Mouse (Mus musculus) heart, adult 11 months (tissue): Measurements from ENCODE around the gene Ak4.

Experiments used
- DNase-seq: peaks from one replicate; pipeline ENCODE4 v3.0.0; 2022

The Ak4 gene

DNA sequence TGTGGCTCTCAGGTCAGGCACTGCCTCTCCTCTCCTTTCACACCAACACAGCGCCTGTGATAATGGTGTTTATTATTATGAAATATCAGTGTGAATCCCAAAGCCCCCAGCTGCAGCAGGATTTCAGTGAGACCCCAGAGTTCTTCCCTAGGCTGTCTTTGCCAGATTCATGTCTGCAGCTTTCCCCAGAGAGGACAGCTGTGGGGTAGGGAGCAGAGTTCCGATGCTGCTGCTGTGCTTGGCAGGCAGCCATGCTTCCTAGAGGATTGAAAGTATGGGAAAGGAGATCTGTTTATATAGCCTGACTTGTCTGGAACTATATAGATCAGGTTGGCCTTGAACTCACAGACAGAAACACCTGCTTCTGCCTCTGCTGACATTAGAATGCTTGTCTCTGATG, 43.0 kb downstream of the Ak4 start:
- DNase-seq: no peak

- DNase-seq: no peak
Observed at GRCm38 (mm10) chr4:101466264-101466663, 47.2 kb downstream of the Ak4 start.

DNA sequence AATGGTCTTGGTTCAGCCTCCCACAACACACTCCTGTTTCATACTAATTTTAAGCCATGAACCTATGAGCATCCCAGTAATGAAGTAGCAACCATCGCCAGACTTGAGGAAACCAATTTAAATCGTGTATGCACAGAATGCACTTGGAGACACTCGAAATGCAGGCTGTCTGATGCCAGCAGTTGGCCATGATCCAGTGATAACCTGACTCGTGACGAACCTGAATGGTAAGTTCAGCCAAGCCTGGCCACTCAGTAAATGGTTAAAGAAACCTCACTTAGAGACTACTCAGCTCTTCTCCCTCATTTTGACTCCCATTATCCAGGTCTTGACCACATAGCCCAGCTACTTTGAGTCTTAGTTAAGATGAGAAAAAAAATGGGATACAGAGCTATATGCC, 50.2 kb downstream of the Ak4 start:
- DNase-seq: no peak

GRCm38 (mm10) chr4:101470543-101470942, 51.5 kb downstream of the Ak4 start:
- no peak for DNase-seq

DNA sequence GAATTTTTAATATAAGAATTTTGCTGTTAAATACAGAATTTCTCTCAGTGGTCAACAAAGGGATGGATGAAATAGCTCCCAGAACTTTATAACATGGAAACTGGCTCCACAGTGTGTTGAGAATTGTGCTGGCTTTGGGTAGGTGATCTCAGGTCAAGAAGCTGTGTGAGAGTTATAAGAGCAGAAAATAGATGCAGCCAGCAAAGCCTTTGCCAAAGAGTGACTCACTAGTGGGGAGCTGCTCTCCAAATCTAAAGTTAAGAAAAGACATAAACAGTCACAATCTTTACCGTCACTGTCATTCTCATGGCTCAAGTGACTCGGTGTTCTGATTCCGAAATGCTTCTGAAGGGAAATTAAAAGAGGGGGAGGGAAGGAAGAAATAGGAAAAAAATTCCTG, 53.7 kb downstream of the Ak4 start:
- DNase-seq: no peak

DNA sequence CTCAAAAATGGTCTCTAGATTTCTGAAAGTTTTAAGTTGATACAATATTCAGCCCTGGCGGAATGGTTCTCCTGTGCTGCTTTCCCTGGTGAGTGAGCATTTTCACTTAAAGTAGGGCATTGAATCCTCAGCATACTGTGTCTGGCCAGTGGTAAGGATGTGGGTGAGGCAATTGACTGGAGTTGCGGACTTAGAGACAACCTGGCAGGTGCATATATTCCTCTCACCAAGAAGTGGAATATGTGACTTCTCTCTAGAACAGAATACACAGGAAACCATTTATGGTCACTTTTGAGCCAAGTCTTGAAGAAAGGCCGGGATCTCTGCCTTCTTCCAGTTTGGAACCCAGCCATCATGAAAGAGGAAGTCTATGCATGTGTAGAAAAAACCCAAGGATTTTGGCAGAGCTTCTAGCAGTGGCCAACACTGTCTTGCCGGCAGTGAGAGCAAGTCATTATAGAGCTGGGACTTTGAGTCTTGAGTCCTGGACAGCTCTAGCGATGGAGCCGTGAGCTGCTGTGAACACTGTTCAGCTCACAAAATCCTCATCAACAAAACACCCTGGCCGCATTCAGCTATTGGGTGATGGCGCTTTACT, 71.3 kb downstream of the Ak4 start:
- no peak for DNase-seq

GRCm38 (mm10) chr4:101491704-101492103, 72.6 kb downstream of the Ak4 start:
- no peak for DNase-seq

DNA sequence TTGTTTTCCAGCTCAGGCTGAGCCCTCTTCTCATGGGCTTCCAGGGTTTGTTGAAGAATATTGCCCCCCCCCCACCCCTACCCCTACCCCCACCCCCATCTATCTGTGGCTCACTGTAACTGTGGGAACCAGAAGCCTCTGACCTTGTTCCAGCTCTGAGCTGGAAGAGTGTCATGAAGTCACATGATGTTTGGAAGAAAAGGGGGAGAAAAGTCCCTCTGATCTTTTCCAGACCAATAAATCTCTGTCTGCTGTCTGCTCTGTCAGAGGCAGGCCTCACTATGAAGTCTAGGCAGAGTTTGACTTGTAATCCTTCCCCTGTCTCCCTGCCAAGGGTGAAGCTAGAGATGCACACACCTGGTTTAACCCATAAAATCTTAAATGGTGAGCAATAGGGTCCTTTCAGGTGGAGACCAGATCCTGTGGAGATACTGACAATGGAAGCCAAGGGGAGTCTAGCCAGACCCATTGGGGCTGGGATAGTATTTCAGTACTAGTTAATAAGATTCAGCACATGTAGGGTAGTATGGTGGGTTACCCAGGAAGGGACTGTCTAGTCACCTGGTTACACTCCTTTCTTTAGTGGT, 74.6 kb downstream of the Ak4 start:
- DNase-seq: no peak

DNA sequence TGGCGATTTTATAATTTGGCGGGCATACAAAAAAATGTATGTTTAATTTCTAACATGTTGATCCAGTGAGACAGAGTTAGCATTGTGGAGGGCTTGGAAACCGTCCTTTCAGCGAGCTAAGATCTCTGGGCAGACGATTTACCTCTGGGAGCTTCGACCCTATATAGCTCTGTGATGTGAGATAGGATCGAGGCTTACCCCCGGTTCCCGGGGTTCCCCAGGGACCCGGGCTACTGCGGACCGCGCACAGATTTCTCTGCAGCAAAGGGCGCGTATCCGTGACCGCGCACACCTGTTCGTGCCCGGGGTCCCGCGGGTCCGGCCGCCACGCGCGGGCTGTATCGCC, 77.1 kb downstream of the Ak4 start:
- no peak for DNase-seq

GRCm38 (mm10) chr4:101496534-101497237, 77.6 kb downstream of the Ak4 start, which contains the start of gene Dnajc6:
Gene Dnajc6 (plus strand): TSS chr4:101496648.
- DNase-seq: peak; percentile 87

DNA sequence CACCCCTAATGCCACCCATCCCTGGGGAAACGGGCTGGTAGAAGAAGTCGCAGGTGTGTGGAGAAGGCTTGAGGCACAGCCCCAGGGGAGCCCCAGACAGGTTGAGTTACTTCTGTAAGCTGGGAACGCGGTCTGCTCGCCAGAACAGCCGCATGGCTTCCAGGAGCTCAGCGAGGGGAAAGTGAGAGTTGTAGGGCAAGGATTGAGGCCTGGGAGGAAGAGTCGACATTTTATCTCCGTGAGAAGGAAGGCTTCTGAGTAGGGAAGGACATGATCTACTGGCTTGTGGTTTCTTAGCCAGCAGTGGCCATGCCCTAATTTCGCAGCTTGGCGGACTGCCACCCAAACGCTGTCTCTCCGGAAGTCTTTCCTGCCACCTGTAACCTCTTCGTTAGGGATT, 78.3 kb downstream of the Ak4 start:
- DNase-seq: no peak

DNA sequence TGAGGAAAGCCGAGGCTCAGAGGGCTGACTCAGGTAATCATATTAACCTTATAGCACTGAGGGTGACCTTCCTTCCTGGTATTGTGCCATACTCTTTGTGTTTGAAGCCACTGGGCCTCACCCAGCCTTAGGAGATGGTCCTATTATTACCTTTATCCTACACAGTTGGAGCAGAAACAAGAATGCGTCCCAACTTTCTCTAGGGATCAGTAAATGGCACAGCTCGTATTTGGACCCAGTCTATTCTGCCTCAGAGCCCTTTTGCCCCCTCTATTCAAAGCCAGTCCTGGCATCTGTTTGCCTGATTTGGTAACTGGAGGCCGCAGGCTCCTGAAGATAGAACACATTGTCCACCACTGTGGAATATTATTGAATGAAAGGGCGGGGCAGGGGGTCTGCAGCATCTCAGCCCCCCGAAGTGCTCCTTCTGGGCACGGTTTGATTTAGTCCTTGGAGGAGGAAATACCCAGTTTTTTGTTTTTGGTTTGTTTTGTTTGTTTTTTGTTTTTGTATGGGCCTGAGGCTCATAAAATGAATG, 85.5 kb downstream of the Ak4 start:
- peak; percentile 65 for DNase-seq

DNA sequence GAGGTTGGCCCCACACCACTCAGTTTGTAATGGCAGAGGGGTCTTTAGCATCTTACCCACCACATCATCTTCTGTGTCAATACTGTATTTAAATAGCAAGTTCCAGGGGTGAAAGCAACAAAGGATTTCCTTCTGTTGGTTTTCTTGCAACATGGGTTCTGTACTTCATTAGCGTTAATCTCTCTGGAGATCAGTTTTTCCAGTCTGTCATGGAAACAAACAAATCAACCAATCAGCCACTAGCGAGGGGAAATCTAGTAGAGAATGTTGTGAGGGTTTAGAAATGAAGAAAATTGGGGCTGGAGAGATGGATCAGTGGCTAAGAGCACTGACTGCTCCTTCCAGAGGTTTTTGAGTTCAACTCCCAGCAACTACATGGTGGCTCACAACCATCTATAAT, 86.9 kb downstream of the Ak4 start:
- DNase-seq: no peak

GRCm38 (mm10) chr4:101506372-101506771, 87.3 kb downstream of the Ak4 start:
- no peak for DNase-seq

GRCm38 (mm10) chr4:101507571-101508422, 88.7 kb downstream of the Ak4 start:
- DNase-seq: peak; percentile 88

DNA sequence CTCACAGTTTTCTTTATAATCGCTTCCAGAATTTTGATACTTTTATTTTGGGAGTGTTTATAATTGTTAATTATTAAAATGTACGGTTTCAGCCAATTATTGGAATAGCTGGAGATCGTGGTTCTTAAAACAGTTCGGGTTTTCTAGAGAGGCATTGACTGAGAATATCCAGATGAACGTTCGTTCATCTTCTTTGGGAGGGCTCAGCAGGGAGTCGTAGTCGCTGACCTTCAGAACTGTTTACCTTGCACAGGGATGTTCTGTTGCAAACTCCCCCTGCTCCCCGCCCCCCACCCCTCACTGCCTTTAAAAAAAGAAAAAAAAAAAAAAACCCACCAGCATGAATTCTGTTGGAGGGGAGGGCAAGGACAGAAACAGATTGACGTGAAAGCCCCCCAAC, 89.4 kb downstream of the Ak4 start:
- no peak for DNase-seq

DNA sequence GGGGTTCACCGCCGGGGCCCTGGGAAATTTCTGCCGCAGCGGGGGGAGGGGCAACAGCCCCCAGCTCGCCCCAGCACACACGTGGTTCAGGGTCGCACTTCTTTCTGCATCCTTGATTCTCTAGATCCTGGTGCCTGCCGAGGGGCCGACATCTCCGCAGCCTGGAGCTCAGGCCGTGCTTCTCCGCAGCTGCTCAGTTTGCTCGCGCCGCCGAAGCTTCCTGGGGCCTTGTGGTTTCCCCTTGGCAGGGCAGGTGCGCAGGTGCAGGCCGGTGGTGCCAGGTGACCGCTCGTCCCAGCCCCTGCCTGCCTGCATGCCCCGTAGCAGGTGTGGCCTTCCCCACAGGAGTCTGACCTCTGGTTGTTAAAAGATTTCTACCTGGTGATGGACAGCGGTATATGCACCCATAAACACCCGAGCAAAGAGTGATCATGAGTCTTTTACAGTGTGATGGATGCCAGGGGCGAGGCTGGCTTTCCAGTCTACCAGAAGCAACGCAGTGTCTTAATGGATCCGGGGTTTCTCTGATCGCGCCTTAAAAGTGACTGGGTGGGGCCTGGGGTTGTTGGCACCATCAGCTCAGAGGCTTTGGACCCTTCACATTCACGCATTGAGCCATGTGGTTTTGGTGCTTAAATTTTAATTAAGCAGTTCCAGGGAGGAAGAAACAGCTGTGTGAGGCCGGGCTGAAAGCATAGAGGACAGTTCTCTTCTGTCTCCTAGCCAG, 89.9 kb downstream of the Ak4 start:
- DNase-seq: no peak

DNA sequence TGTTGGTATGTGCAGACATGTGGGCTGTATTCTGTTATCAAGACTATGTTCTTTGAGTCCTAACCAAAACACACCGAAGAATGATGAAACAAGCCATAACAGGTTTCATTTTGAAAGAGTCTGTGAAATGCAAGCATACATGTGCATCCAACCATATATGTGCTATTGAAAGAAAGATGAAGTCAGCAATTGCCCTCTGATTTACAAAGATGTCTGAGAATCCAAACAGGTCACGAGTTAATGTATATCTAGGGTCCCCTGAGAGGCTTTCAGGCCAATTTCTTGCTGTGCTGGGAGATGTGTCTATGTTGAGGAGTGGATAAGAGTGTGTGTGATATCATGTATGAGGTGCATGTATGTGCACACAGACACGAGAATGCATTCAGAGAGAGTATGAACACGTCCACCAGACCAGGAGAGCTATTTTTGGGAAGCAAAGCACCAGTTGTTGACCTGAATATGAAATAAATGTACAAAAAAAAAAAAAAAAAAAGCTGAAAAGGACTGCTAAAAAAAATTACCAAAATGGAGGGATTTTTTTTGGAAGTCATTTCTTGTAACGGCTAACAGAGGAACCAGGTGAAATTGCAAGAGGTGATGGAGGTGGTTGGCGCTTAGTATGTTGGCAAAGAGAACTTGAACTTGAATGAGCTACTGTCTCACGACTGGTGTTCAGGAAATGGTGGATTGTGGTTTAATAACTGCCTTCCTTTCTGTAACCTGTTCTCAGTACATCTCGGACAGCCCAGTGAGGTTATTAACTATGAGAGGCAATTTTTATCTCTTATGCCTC, 91.2 kb downstream of the Ak4 start:
- DNase-seq: peak; percentile 23

DNA sequence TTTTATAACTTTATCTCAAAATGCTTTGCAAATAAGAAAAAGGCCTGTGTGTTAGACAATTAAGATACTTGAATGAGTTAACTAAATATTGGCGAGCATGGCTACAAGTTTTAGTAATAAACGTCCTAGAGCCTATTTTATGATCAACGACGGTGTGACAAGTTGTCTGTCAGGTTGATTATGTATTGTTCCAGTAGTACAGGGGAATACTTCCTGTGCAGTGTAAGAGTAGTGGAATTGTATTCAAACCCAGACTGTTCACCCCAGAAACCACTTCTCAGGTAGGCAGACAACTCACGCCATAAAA, 91.8 kb downstream of the Ak4 start:
- DNase-seq: no peak

DNA sequence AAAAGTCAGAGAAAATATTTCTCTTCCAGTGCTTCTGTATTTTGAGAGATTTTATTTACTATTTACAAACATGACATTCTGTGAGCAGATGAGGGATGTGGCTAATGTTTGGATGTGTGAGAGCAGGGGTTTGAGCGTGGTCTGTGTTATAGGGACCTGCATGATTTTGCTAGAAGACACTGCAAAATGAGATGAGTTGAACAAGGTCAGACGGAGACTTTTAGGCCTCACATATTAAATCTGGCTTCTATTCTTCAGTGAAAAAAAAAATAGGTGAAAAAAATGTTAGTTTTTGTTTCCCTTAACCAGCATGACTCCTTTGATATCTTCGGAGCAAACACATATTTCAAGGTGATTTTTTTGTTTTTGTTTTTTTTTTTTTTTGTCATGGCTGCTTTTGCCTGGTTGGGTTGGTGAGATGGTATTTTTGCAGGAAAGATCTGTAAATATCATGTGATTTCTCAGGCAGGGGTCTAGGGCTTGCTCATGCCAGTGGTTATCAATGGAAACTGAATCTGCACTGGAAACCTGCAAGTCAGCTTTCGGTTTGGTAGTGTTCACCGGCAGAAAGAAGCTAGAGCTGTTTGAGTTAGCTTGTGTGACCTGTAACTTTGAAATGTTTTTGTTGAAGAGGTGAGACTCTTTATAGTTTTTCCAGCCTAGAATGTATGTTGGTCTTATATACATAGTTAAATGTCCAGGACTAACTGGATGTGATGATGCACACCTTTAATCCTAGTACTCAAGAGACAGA, 92.9 kb downstream of the Ak4 start:
- DNase-seq: peak; percentile 19

DNA sequence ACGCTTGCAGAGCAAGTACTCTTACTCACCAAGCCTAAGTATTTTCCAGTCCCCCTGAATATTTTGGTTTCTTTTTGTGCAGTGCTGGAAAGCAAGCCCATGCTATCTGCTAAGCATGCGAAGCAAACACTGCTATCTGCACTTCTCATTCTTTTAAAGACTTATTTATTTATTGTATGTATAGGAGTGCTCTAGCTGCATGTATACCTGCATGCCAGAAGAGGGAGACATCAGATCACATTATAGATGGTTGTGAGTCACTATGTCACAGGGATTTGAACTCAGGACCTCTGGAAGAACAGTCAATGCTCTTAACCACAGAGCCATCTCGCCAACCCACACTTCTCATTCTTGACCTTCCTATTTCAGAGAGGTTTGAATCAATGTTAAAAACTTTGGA, 94.2 kb downstream of the Ak4 start:
- DNase-seq: peak; percentile 16
